Mouse (Mus musculus): Measurements from ENCODE around the gene Ccl22. TPM values are rescaled to one million over a fixed set of nuclear protein-coding genes. Genes with fewer than 3 reads are reported as not detected.
A peak's percentile ranks its signal among the peaks of the same experiment; 100 is the strongest.

Ccl22 gene
- not detected in 2 replicates for polyA plus RNA-seq (2015; fragmentation: Nextera tagmentation; extraction: Ambion mirVana)

DNA sequence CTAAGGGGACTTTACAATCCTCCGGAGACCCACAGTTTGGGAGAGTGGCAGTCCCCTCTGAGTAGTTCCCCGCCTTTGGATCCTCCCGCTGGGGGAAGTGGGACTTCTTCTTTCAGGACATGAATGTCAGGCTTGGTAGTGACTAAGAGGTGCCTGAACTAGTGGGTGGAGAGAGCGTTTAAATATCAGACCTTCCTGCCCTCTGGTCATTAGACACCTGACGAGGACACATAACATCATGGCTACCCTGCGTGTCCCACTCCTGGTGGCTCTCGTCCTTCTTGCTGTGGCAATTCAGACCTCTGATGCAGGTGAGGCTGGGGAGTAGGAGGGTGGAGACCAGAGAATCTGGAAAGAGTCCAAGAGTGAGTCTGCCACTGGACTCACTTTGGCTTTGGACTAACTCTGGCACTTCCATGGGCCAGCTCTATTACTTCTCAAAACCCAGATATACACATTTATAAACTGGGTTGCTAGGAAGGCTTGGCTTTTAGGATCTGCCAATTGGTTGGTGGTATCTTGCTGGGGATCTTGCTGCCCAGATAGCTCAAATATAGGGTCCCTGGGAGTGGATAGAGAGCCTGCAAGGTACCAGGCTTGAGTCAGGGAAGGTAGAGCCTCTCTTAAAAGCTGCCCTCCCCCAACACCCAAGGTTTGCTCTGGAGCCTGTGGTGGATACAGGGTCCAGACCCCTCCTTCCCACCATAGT lies at the start of gene Ccl22:
TSS of gene Ccl22 (plus strand) at position 115 of the 709 bp plus-strand sequence.
- no peak within 1 kb of the TSS for H3K27ac ChIP-seq
- H3K4me3 ChIP-seq: no peak within 1 kb of the TSS
- no peaks in the 10 kb centered on the region for H3K27me3 ChIP-seq
- no peak within 1 kb of the TSS for H3K4me2 ChIP-seq (replicated peaks)
- H3K9me3 ChIP-seq: no peaks in the 10 kb centered on the region
- 87% methylated on average over 7 of the region's 7 CpGs for WGBS
- H3K4me1 ChIP-seq: no peaks in the 10 kb centered on the region
- H3K9ac ChIP-seq: no peak within 1 kb of the TSS
- no peak for ATAC-seq (ENCODE audit: low FRiP score, low read depth)
- H3K36me3 ChIP-seq: no peaks in the 10 kb centered on the region

DNA sequence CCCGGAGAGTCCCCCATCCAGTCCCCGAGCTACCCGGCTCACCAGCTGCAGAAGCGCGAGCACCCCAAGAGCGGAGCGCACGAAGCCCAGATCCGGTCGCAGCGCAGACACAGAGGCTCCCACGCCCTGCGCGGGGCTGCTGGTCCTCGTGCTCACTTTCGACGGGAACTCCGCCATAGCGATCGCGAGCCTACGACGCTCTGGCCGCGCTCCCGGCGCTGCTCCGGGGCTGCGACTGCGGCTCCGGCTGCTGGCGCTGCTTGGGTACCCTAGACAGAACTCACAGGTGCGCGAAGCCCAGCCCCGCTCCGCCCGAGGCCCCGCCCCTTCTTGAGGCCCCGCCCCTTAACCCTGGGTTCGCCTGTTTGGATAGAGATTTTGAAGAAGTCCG lies 49.4 kb upstream of the Ccl22 start, which contains the start of gene Pllp:
TSS of gene Pllp (minus strand) at position 285 of the 391 bp plus-strand sequence.
- Histone ChIP-seq H3K9ac (peak within 1 kb of the TSS; percentile 57), H3K4me2 (replicated peaks) (peak within 1 kb of the TSS; percentile 79), H3K4me3 (peak within 1 kb of the TSS; percentile 48), H3K9me3 (no peaks in the 10 kb centered on the region), H3K27me3 (peaks cover 72% of the 10 kb centered on the region), H3K4me1 (peaks cover 12% of the 10 kb centered on the region), H3K36me3 (no peaks in the 10 kb centered on the region), H3K27ac (no peak within 1 kb of the TSS)
- WGBS: under 1% methylated on average over 41 of the region's 41 CpGs
- ATAC-seq (ENCODE audit: low FRiP score, low read depth): peak; percentile 82

DNA sequence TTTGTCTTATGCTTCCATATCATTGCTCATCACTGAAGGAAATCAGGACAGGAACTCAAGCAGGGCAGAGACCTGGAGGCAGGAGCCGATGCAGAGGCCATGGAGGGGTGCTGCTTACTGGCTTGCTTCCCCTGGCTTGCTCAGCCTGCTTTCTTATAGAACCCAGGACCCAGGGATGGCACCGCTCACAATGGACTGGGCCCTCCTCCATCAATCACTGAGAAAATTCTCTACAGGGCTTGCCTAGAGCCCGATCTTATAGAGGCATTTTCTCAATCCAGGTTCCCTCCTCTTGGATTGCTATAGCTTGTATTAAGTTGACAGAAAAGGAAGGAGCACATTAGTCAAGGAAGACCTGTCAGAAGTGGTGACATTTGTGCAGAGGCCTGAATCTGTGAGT lies 48.8 kb upstream of the Ccl22 start:
- Histone ChIP-seq H3K36me3 (no peaks in the 10 kb centered on the region), H3K27ac (no peak overlapping the region), H3K27me3 (peaks cover 72% of the 10 kb centered on the region), H3K4me1 (peaks cover 12% of the 10 kb centered on the region), H3K4me3 (peak overlapping the region; percentile 48; the same call in 1 of the 2 replicates), H3K4me2 (replicated peaks) (peak overlapping the region; percentile 79; the same call in 1 of the 2 replicates), H3K9me3 (no peaks in the 10 kb centered on the region), H3K9ac (no peak overlapping the region)
- no peak for ATAC-seq (ENCODE audit: low FRiP score, low read depth)
- 56% methylated on average over 3 of the region's 3 CpGs for WGBS

DNA sequence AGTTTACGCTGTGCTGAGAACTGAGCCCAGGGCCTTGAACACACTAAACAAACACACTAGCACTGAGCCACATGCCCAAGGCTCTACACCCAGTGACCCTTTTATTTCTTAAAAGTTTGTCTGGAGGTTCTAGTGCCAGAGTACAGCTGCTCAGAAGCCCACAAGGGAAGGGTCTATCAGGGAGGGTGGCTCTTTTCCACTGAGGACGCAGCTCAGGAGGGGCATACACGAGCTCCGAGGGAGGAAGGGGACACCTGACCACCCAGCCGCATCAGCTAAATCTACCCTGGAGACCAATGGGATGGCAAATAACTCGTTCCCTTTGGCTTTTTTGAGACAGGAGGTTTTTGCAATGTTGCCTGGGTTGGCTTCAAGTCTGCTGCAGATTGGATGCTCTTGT lies 47.4 kb upstream of the Ccl22 start:
- Histone ChIP-seq H3K9ac (no peak overlapping the region), H3K36me3 (no peaks in the 10 kb centered on the region), H3K4me2 (replicated peaks) (no peak overlapping the region), H3K4me1 (peaks cover 12% of the 10 kb centered on the region), H3K4me3 (no peak overlapping the region), H3K27ac (no peak overlapping the region), H3K9me3 (no peaks in the 10 kb centered on the region), H3K27me3 (peaks cover 60% of the 10 kb centered on the region)
- no peak for ATAC-seq (ENCODE audit: low FRiP score, low read depth)
- 81% methylated on average over 6 of the region's 6 CpGs for WGBS

DNA sequence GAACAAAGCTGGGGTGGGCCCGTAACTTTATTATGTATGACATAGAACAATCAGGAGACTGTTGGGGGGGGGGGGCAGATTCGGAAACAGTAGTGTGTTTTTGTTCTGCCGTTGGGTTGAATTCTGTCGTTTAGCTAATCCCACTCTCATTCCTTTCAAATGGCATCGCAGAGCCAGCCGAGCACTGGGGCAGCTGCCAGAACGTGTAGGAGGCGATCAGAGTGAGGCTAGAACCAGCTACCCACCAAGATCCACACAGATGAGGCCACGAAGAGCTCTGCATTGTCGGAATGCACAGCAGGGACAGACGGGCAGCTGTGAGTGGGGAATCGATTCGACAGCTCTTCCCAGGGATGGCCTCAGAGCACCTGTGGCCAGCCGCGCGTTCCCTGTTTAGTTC lies 46.0 kb upstream of the Ccl22 start:
- Histone ChIP-seq H3K4me2 (replicated peaks) (no peak overlapping the region), H3K36me3 (no peaks in the 10 kb centered on the region), H3K4me3 (no peak overlapping the region), H3K27ac (no peak overlapping the region), H3K9ac (no peak overlapping the region), H3K27me3 (peaks cover 46% of the 10 kb centered on the region), H3K4me1 (peaks cover 12% of the 10 kb centered on the region), H3K9me3 (no peaks in the 10 kb centered on the region)
- WGBS: 66% methylated on average over 16 of the region's 16 CpGs
- no peak for ATAC-seq (ENCODE audit: low FRiP score, low read depth)

DNA sequence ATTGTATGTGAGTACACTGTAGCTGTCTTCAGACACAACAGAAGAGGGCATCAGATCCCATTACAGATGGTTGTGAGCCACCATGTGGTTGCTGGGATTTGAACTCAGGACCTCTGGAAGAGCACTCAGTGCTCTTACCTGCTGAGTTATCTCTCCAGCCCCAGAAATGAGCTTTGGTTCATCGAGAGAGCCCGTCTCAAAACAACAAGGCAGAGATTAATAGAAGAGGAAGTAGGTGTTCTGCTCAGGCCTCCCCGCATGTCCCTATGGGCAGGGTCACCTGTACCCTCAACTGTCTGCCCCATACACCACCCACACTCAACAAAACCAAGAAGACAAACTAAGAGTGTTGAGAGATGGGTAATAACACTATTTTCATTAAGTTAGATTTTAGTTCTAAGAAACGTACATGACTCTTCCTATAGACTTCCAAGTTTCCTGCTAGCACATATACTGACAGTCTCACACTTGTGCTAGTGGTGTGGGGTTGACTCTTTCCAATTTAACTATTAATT lies 44.9 kb upstream of the Ccl22 start:
- H3K36me3 ChIP-seq: no peaks in the 10 kb centered on the region
- H3K27ac ChIP-seq: no peak overlapping the region
- H3K9me3 ChIP-seq: no peaks in the 10 kb centered on the region
- WGBS: 87% methylated on average over 4 of the region's 4 CpGs
- peaks cover 7% of the 10 kb centered on the region for H3K4me1 ChIP-seq
- ATAC-seq (ENCODE audit: low FRiP score, low read depth): no peak
- H3K4me2 ChIP-seq (replicated peaks): no peak overlapping the region
- H3K27me3 ChIP-seq: peaks cover 35% of the 10 kb centered on the region
- H3K4me3 ChIP-seq: no peak overlapping the region
- H3K9ac ChIP-seq: no peak overlapping the region

DNA sequence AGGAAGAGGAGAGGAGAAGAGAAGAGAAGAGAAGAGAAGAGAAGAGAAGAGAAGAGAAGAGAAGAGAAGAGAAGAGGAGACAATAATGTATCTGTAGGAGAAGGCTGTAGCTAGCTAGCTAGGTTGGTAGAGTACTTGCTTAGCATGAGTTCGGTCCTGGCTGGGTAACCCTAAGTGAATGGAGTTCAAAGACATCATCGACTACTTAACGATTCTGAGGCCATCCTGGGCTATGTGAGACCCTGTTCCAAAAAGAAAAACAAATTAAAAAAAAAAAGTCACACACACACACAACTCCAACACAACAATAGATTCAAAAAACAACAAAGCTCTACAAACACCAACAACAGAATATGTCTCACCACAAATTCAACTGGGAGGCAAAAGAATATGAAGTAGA lies 43.2 kb upstream of the Ccl22 start:
- no peaks in the 10 kb centered on the region for H3K36me3 ChIP-seq
- no peak for ATAC-seq (ENCODE audit: low FRiP score, low read depth)
- peak overlapping the region; percentile 65 for H3K4me2 ChIP-seq (replicated peaks)
- no peak overlapping the region for H3K27ac ChIP-seq
- H3K4me1 ChIP-seq: no peaks in the 10 kb centered on the region
- peaks cover 18% of the 10 kb centered on the region for H3K27me3 ChIP-seq
- no peak overlapping the region for H3K9ac ChIP-seq
- 67% methylated on average over 3 of the region's 3 CpGs for WGBS
- no peaks in the 10 kb centered on the region for H3K9me3 ChIP-seq
- peak overlapping the region; percentile 52; the same call in 1 of the 2 replicates for H3K4me3 ChIP-seq

DNA sequence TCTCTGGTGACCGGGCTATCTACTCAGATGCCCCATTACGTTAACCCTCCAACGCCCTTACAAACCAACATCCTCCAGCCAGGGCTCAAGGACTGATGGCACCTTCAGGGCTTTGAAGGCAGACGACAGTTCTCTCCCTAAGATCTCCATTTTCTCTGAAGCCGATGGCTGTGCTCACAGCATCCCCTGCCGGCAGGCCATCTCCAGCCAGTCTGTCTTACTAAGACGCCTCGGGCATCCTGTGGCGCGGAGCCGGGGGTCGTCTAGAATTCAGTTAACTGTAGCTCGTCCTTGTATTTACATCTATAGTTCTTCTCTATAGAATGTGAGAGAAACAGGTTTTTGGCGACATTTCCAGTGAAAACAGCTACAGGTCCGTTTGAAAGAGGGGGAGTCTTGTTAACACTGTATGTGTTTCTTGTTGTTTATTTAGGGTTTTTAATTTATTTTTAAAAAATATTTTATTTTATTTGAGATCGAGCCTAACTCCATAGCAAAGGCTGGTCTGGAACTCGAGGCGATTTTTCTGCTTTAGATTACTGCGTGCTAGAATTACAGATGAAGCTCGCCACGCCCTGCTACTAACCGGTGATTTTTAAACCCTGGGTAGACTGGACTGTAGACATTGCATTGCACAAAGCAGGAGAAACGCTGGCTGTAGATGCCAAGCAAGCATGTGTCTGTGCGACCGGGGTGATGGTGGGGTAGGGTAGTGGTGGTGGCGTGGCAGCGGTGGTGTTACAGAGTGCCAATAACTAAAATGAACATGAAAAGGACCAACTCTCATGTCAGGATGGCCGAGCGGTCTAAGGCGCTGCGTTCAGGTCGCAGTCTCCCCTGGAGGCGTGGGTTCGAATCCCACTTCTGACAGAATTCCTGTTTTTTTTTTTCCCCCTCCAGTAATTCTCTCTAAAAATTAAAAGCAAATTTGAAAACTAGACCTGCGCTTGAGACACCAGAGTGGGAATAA lies 42.3 kb upstream of the Ccl22 start:
- Histone ChIP-seq H3K36me3 (no peaks in the 10 kb centered on the region), H3K4me2 (replicated peaks) (peak overlapping the region; percentile 65), H3K9ac (peak overlapping the region; percentile 55), H3K27ac (peak overlapping the region; percentile 8; the same call in 1 of the 2 replicates), H3K27me3 (peaks cover 10% of the 10 kb centered on the region), H3K4me3 (peak overlapping the region; percentile 52), H3K4me1 (no peaks in the 10 kb centered on the region), H3K9me3 (no peaks in the 10 kb centered on the region)
- ATAC-seq (ENCODE audit: low FRiP score, low read depth): peak; percentile 73
- under 1% methylated on average over 35 of the region's 35 CpGs for WGBS

DNA sequence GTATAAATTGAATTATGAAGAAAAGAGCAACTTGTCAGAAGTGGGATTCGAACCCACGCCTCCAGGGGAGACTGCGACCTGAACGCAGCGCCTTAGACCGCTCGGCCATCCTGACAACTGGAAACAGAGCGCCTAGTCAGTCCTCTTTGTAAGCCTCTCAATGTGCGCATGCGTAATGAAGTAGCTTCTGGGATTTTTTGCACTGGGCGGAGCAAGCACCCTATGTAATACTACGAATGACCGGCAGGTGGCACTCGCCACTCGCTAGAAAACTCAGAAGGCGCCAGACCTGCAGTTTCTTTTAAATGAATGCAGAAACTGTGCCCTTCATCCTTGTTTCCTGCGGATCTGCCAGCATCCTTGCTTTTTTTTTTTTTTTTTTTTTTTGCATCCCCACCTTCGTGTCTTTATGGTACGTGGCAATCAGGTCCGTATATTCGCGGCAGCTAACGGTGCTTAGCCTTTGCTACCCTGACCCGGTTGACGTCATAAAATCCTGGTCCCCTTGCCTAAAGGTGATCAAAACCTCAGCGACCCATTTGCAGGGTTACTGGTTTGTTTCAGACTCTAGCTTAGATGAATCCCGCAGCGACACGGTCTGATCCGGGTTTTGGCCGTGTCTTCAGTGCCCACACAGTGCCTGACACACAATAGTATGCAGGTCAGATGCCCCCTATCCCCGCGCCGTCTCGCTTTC lies 41.3 kb upstream of the Ccl22 start:
- Histone ChIP-seq H3K4me3 (peak overlapping the region; percentile 52), H3K4me2 (replicated peaks) (peak overlapping the region; percentile 73), H3K27ac (no peak overlapping the region), H3K36me3 (no peaks in the 10 kb centered on the region), H3K27me3 (peaks cover 5% of the 10 kb centered on the region; the same call in 1 of the 2 replicates), H3K9ac (peak overlapping the region; percentile 68), H3K9me3 (no peaks in the 10 kb centered on the region), H3K4me1 (no peaks in the 10 kb centered on the region)
- ATAC-seq (ENCODE audit: low FRiP score, low read depth): peak; percentile 91
- under 1% methylated on average over 35 of the region's 35 CpGs for WGBS

DNA sequence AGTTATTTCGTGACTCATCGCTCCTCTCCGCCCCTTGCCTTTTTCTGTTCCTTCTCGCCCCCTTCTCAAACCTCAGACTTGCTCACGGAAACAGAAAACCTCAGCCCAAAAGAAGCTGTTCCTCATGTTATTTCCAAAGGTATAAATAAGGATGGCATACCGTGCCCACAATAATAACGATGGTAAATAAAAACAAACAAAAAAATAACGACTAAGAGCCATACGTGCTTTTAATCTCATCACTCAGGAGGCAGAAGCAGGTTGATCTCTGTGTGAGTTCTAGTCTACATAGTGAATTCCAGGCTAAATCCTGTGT lies 40.8 kb upstream of the Ccl22 start:
- no peak overlapping the region for H3K27ac ChIP-seq
- whole genome bisulfite sequencing: 17% methylated on average over 9 of the region's 9 CpGs
- peak overlapping the region; percentile 68 for H3K9ac ChIP-seq
- H3K36me3 ChIP-seq: no peaks in the 10 kb centered on the region
- H3K9me3 ChIP-seq: no peaks in the 10 kb centered on the region
- peak overlapping the region; percentile 73 for H3K4me2 ChIP-seq (replicated peaks)
- peaks cover 4% of the 10 kb centered on the region; the same call in 1 of the 2 replicates for H3K4me1 ChIP-seq
- no peak for ATAC-seq (ENCODE audit: low FRiP score, low read depth)
- peak overlapping the region; percentile 52 for H3K4me3 ChIP-seq
- H3K27me3 ChIP-seq: no peaks in the 10 kb centered on the region

DNA sequence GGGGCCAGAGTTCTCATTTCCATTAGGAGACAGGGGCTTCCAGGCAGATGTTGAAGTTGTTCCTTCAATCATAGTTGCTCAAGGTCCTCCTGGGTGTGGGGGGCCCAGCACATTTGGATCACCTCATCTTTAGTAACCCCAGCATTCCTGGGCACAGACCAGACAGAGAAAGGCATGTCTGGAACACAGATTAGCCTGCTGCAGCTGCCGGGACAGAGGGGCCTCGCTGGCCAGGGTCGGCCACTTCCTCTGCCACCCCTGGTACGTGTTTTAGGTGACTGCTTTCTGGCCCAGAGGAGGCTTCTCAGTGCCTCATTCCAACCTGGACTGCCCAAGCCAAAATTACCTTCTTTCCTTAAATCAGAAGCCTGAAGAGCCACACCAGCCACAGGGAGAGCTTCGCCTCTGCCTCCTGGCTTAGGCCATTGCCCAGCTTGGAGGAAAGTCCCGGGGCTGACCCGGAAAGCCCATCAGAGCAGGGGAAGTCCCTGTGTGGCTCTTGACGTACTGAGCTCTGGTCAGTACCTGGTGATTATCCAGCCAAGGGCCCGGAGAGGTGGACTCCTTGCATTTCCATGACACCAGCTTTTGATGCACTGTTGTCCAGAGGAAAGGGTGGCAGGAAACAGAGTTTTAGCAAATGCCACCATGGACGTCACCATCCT lies 39.7 kb upstream of the Ccl22 start:
- Histone ChIP-seq H3K36me3 (no peaks in the 10 kb centered on the region), H3K9ac (no peak overlapping the region), H3K4me1 (peaks cover 13% of the 10 kb centered on the region), H3K9me3 (no peaks in the 10 kb centered on the region), H3K27me3 (no peaks in the 10 kb centered on the region), H3K4me2 (replicated peaks) (no peak overlapping the region), H3K4me3 (no peak overlapping the region), H3K27ac (no peak overlapping the region)
- 79% methylated on average over 10 of the region's 10 CpGs for WGBS
- no peak for ATAC-seq (ENCODE audit: low FRiP score, low read depth)

Data from limb, embryonic 13.5 days (tissue).